Mouse (Mus musculus): ENCODE data around the gene Vmn2r8. TPM values are rescaled to one million over a fixed set of nuclear protein-coding genes. Genes with fewer than 3 reads are reported as not detected.

Vmn2r8 gene
- polyA plus RNA-seq, 1 experiment from 2014 or later: not detected

- no peaks in the 10 kb centered on the region for H3K36me3 ChIP-seq
- 53% methylated on average over 5 of the region's 5 CpGs for WGBS (ENCODE audit: insufficient replicate concordance)
- H3K4me2 ChIP-seq: peak overlapping the region; percentile 61
- H3K27ac ChIP-seq: peak overlapping the region; percentile 86
- H3K9me3 ChIP-seq (replicated peaks): no peaks in the 10 kb centered on the region
- peaks cover 9% of the 10 kb centered on the region; the same call in 1 of the 2 replicates for H3K27me3 ChIP-seq (replicated peaks)
- H3K9ac ChIP-seq: 0 out of 2 replicates have a peak overlapping the region, but pooled peaks have one; percentile 10
- peaks cover 27% of the 10 kb centered on the region for H3K4me1 ChIP-seq
- peak overlapping the region; percentile 25 for H3K4me3 ChIP-seq
- peak; percentile 96 for ATAC-seq
These were observed 58.1 kb downstream of the Vmn2r8 start for GRCm38 (mm10) chr5:108750328-108751210.

GRCm38 (mm10) chr5:108744629-108745028 is 64.0 kb downstream of the Vmn2r8 start:
- ATAC-seq: no peak
- Histone ChIP-seq H3K4me1 (peaks cover 3% of the 10 kb centered on the region), H3K9me3 (replicated peaks) (no peaks in the 10 kb centered on the region), H3K4me3 (no peak overlapping the region), H3K9ac (no peak overlapping the region), H3K27me3 (replicated peaks) (peaks cover 8% of the 10 kb centered on the region; the same call in 1 of the 2 replicates), H3K36me3 (no peaks in the 10 kb centered on the region), H3K4me2 (no peak overlapping the region), H3K27ac (no peak overlapping the region)
- 67% methylated on average over 3 of the region's 3 CpGs for WGBS (ENCODE audit: insufficient replicate concordance)

GRCm38 (mm10) chr5:108743856-108744255 is 64.8 kb downstream of the Vmn2r8 start:
- no peak for ATAC-seq
- Histone ChIP-seq H3K4me1 (no peaks in the 10 kb centered on the region), H3K27me3 (replicated peaks) (peaks cover 13% of the 10 kb centered on the region; the same call in 1 of the 2 replicates), H3K4me3 (no peak overlapping the region), H3K9me3 (replicated peaks) (no peaks in the 10 kb centered on the region), H3K27ac (no peak overlapping the region), H3K9ac (no peak overlapping the region), H3K36me3 (no peaks in the 10 kb centered on the region), H3K4me2 (no peak overlapping the region)
- 63% methylated on average over 2 of the region's 2 CpGs for WGBS (ENCODE audit: insufficient replicate concordance)

GRCm38 (mm10) chr5:108742596-108742995 is 66.1 kb downstream of the Vmn2r8 start:
- Histone ChIP-seq H3K9me3 (replicated peaks) (no peaks in the 10 kb centered on the region), H3K4me3 (no peak overlapping the region), H3K4me1 (no peaks in the 10 kb centered on the region), H3K27ac (no peak overlapping the region), H3K27me3 (replicated peaks) (peaks cover 13% of the 10 kb centered on the region; the same call in 1 of the 2 replicates), H3K4me2 (no peak overlapping the region), H3K36me3 (no peaks in the 10 kb centered on the region), H3K9ac (no peak overlapping the region)
- WGBS (ENCODE audit: insufficient replicate concordance): 52% methylated on average over 2 of the region's 2 CpGs
- no peak for ATAC-seq

GRCm38 (mm10) chr5:108741844-108742243 is 66.8 kb downstream of the Vmn2r8 start:
- Histone ChIP-seq H3K36me3 (no peaks in the 10 kb centered on the region), H3K4me3 (no peak overlapping the region), H3K9ac (no peak overlapping the region), H3K4me2 (no peak overlapping the region), H3K9me3 (replicated peaks) (no peaks in the 10 kb centered on the region), H3K27me3 (replicated peaks) (peaks cover 13% of the 10 kb centered on the region; the same call in 1 of the 2 replicates), H3K27ac (no peak overlapping the region), H3K4me1 (no peaks in the 10 kb centered on the region)
- ATAC-seq: no peak
- WGBS (ENCODE audit: insufficient replicate concordance): 52% methylated on average over 2 of the region's 2 CpGs

Other genes with a start within 250 kb of the Vmn2r8 start
- gene Gak, start 179.1 kb downstream of the Vmn2r8 start, polyA plus RNA-seq (2016; fragmentation: Nextera tagmentation; extraction: Ambion mirVana): 42.1 and 42.8 TPM in 2 replicates
- gene Tmem175, start 179.1 kb downstream of the Vmn2r8 start, polyA plus RNA-seq (2016; fragmentation: Nextera tagmentation; extraction: Ambion mirVana): 16.1 and 17.8 TPM in 2 replicates
- 5.9 TPM in 2 replicates for gene Idua, start 148.5 kb downstream of the Vmn2r8 start, polyA plus RNA-seq (2016; fragmentation: Nextera tagmentation; extraction: Ambion mirVana)
- gene Dgkq, start 139.2 kb downstream of the Vmn2r8 start, polyA plus RNA-seq (2016; fragmentation: Nextera tagmentation; extraction: Ambion mirVana): 6.2 and 7.1 TPM in 2 replicates
- 12.7 and 12.9 TPM in 2 replicates for gene Slc26a1, start 133.3 kb downstream of the Vmn2r8 start, polyA plus RNA-seq (2016; fragmentation: Nextera tagmentation; extraction: Ambion mirVana)
- 18.0 and 18.6 TPM in 2 replicates for gene Fgfrl1, start 116.5 kb downstream of the Vmn2r8 start, polyA plus RNA-seq (2016; fragmentation: Nextera tagmentation; extraction: Ambion mirVana)
- gene Rnf212, start 33.9 kb downstream of the Vmn2r8 start, polyA plus RNA-seq (2016; fragmentation: Nextera tagmentation; extraction: Ambion mirVana): 4.0 and 4.2 TPM in 2 replicates
- not detected in 2 replicates for gene Tmed11, start 13.5 kb downstream of the Vmn2r8 start, polyA plus RNA-seq (2016; fragmentation: Nextera tagmentation; extraction: Ambion mirVana)
- not detected in 2 replicates for gene Vmn2r9, start 43.8 kb upstream of the Vmn2r8 start, polyA plus RNA-seq (2016; fragmentation: Nextera tagmentation; extraction: Ambion mirVana)
- not detected in 2 replicates for gene Vmn2r10, start 197.7 kb upstream of the Vmn2r8 start, polyA plus RNA-seq (2016; fragmentation: Nextera tagmentation; extraction: Ambion mirVana)